Mouse (Mus musculus): ENCODE data around the gene Hsd3b4. TPM values are rescaled to one million over a fixed set of nuclear protein-coding genes. Genes with fewer than 3 reads are reported as not detected.
"Not testable (repeated sequence)": the region's sequence is repeated elsewhere in the genome, so short reads cannot be mapped to it uniquely, and the experiment has no call there.

The Hsd3b4 gene
- not detected for total RNA-seq (2021)
- long read RNA-seq, experiment 1: 0 reads
- long read RNA-seq, experiment 2: 0 reads

DNA sequence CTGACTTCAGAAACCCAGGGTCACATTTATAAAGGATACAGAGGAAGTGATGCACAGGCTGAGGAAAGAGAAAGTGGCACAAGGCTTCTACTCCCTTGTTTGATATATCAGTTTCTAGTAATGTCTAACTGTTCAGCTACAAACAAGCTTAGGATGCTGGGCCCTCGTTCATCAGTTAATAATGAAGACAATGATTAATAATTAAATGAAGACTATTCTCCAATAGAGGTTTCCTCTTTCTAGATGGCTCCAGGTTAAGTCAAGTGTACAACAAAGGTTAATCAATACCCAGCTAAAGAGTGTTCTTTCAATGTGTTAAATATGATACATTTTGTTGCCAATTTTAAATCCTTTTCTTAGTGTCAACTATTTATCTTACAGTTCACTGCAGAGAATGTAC is at the start of gene Hsd3b4:
Gene Hsd3b4 (minus strand): TSS at position 101 of the 400 bp plus-strand sequence.
- intact Hi-C loops (cut with DNase I): not testable (repeated sequence)

GRCm38 (mm10) chr3:98550832-98551231 is 40.5 kb upstream of the Hsd3b4 start:
- DNase-seq; intact Hi-C loops (cut with DNase I): not testable (repeated sequence)

More for the DNA sequence above, at the start of gene Hsd3b4:
- not testable (repeated sequence) for DNase-seq

DNA sequence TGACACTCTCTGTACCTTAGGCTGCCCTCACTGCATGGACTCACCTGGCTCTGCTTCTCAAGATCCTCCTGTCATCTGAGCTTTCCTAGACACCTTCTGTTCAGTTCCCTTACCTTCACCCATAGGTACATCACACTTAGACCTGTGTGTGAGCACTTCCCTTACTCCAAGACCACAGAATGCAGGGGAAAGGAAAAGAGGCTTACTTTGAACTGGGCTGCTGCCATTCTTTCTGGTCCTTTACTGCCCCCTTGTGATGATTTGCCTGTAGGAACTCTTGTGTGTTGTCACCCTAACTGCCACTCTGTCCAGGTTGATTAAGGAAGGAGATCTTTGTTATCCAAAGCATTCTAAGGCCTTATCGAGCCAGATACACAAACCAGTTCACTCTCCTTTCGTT is 39.9 kb upstream of the Hsd3b4 start:
- DNase-seq; intact Hi-C loops (cut with DNase I): not testable (repeated sequence)

DNA sequence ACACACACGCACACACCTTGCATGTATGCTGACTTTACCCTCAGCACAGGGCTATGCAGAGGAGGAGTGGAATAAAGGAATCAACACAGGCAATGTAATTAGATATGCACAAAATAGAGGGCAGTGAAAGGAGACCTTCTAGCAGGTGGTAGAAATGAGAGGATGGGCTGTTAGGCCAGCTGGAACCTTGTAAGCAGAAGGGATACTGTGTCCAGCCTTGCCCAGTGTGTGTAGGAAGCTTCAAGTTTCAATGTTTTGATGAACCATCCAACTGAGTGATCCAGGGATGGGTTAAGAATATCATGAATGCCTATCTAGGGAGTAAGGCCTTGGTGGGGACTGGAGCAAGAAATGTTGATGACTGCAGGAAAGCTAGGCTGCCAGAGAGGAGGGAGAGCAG is 38.2 kb upstream of the Hsd3b4 start:
- DNase-seq; intact Hi-C loops (cut with DNase I): not testable (repeated sequence)

GRCm38 (mm10) chr3:98547641-98548040 is 37.3 kb upstream of the Hsd3b4 start:
- intact Hi-C loops (cut with DNase I); DNase-seq: not testable (repeated sequence)

GRCm38 (mm10) chr3:98524978-98525377 is 14.7 kb upstream of the Hsd3b4 start:
- intact Hi-C loops (cut with DNase I); DNase-seq: not testable (repeated sequence)

DNA sequence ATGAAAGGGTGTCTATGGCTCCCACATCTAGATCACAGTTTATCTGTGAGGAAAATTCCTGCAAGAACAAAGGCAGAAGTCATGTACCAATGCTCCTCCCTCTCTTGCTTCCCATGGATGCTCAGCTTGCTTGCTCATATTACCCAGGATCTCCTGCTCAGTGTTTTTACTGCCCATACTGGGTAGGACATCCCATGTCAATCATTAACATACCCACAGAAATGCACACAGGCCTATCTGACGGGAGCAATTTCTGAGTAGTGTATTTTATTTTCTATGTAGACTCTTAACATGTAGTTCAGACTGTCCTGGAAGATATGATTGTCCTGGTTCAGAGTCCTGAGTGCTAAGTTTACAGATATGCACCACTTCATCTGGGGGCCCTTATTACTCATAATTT is 14.2 kb upstream of the Hsd3b4 start:
- intact Hi-C loops (cut with DNase I); DNase-seq: not testable (repeated sequence)

- DNase-seq; intact Hi-C loops (cut with DNase I): not testable (repeated sequence)
These were observed 12.5 kb upstream of the Hsd3b4 start for GRCm38 (mm10) chr3:98522779-98523178.

DNA sequence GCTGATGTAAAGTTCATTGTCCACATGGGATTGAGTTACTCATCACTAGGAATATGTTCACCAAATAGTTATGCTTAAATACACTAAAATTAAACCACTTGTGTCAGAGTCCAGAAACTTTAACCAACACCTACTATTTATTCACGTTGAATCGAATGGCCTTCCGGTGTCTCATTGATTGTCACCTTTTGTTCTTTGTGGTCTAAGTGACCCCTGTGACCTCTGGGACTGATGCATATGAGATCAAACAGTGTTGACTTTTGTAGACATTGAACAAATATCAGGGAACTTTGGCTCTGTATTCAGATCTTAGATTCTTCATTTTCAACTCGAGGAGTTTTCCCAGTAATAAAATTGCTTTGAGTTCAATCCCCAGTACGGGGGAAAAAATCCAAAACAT is 3.1 kb downstream of the Hsd3b4 start:
- DNase-seq; intact Hi-C loops (cut with DNase I): not testable (repeated sequence)

GRCm38 (mm10) chr3:98497401-98497800 is 12.9 kb downstream of the Hsd3b4 start:
- intact Hi-C loops (cut with DNase I); DNase-seq: not testable (repeated sequence)

GRCm38 (mm10) chr3:98496762-98497161 is 13.6 kb downstream of the Hsd3b4 start:
- intact Hi-C loops (cut with DNase I); DNase-seq: not testable (repeated sequence)

- DNase-seq; intact Hi-C loops (cut with DNase I): not testable (repeated sequence)
These were observed 15.3 kb downstream of the Hsd3b4 start for GRCm38 (mm10) chr3:98495055-98495454.

- intact Hi-C loops (cut with DNase I); DNase-seq: not testable (repeated sequence)
These were observed 16.1 kb downstream of the Hsd3b4 start for GRCm38 (mm10) chr3:98494184-98494583.

DNA sequence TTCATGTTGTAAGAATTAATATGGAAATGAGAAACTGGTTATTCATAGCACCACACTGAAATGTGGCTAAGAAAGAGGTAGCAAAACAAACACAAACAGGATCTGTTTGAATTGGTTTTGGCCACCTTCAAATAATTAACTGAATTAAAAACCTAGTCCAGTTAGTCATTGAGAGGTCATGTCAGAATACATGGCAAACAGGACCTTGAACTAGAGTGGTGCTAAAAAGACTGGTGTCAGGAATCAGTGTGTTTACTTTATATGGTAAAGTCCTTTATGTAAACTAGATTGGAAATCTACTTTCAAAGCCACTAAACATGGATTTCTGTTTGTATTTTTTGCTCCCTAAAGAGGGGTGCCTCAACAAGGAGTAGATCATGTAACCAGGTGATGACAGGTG is 38.8 kb downstream of the Hsd3b4 start:
- DNase-seq; intact Hi-C loops (cut with DNase I): not testable (repeated sequence)

GRCm38 (mm10) chr3:98471057-98471456 is 39.3 kb downstream of the Hsd3b4 start:
- DNase-seq; intact Hi-C loops (cut with DNase I): not testable (repeated sequence)

- intact Hi-C loops (cut with DNase I); DNase-seq: not testable (repeated sequence)
These were observed 41.0 kb downstream of the Hsd3b4 start for GRCm38 (mm10) chr3:98469323-98469722.

GRCm38 (mm10) chr3:98457026-98457425 is 53.3 kb downstream of the Hsd3b4 start, which contains the start of gene Gm4450:
Gene Gm4450 (minus strand): TSS chr3:98457126.
- intact Hi-C loops (cut with DNase I); DNase-seq: not testable (repeated sequence)

GRCm38 (mm10) chr3:98453786-98454185 is 56.5 kb downstream of the Hsd3b4 start:
- DNase-seq; intact Hi-C loops (cut with DNase I): not testable (repeated sequence)

Measured in heart, postnatal 14 days (tissue).